Mouse (Mus musculus) bone marrow macrophage, adult 2 months (primary cell): ENCODE measurements around the gene Uckl1. TPM values are rescaled to one million over a fixed set of nuclear protein-coding genes. Genes with fewer than 3 reads are reported as not detected.

ENCODE experiments used
- H3K27ac ChIP-seq: 2 replicates; pipeline ENCODE4 v1.5.1; 2012; ENCODE audit warnings: low read depth, low read length; ENCODE audit not compliant: insufficient read depth
- H3K4me1 ChIP-seq: 2 replicates; pipeline ENCODE4 v1.6.1; 2012; ENCODE audit warnings: low read length; ENCODE audit not compliant: control insufficient read depth, insufficient read depth
- H3K4me3 ChIP-seq: 2 replicates; pipeline ENCODE4 v1.5.1; 2012; ENCODE audit warnings: mild to moderate bottlenecking, low read length, moderate library complexity; ENCODE audit not compliant: insufficient read depth
- CTCF ChIP-seq: IDR thresholded peaks from 2 replicates; pipeline ENCODE4 v1.5.1; 2012; ENCODE audit warnings: low read depth, mild to moderate bottlenecking, low read length, moderate library complexity
- POLR2A ChIP-seq: IDR thresholded peaks from 2 replicates; pipeline ENCODE4 v1.6.1; 2012; ENCODE audit warnings: mild to moderate bottlenecking, low read depth, low read length, borderline replicate concordance
- polyA plus RNA-seq: library from polyadenylated mRNA; stranded (reverse); fragments of >200 nt; gene quantifications from 2 replicates; pipeline ENCODE4 v1.2.4, GENCODE M21; 2012; ENCODE audit not compliant: missing spikeins, insufficient read depth, insufficient read length

Gene Uckl1
- polyA plus RNA-seq, 1 experiment: 113 TPM

DNA sequence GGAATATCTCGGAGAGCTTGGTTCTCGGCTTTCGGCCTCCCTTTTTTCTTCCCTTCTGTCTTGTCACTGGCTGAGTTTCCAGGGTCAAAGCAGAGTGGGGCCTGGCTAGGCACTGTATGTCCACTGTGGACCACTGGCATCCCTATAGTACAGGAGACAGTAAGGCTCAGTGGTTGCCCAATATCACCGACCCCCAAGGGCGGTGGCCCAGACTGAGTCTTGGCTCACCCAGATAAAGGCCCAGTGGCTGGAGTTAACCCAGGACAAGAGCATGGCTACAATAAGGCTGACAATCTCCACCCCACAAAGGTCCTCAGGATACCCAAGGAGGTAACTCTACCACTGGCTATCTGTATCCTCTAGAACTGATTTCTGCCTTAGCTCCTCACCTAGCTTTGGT, 5.8 kb upstream of the Uckl1 start:
- H3K4me1 ChIP-seq: peaks cover 9% of the 10 kb centered on the region
- no peak overlapping the region for H3K4me3 ChIP-seq
- TF ChIP-seq CTCF: no peak
- TF ChIP-seq POLR2A: no peak
- H3K27ac ChIP-seq: no peak overlapping the region

DNA sequence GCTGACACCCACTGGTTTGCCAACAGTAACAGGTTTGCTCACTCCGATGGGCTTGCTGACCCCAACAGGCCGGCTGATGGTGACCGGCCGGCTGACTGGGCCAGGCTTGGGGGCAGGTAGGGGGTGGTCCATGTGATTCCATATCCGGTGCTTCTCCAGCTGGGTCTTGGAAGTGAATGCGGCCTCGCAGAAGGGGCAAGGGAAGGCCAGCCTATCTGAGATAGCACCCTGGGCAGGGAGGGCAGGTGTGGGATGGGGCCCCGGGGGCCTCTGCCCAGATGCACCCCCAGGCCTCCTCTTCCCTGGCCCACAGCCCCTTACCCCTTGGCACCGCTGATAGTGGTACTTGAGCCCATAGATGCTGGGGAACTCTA, 5.0 kb upstream of the Uckl1 start:
- TF ChIP-seq POLR2A (no peak), CTCF (no peak)
- H3K4me1 ChIP-seq: peaks cover 9% of the 10 kb centered on the region
- no peak overlapping the region for H3K4me3 ChIP-seq
- no peak overlapping the region for H3K27ac ChIP-seq

DNA sequence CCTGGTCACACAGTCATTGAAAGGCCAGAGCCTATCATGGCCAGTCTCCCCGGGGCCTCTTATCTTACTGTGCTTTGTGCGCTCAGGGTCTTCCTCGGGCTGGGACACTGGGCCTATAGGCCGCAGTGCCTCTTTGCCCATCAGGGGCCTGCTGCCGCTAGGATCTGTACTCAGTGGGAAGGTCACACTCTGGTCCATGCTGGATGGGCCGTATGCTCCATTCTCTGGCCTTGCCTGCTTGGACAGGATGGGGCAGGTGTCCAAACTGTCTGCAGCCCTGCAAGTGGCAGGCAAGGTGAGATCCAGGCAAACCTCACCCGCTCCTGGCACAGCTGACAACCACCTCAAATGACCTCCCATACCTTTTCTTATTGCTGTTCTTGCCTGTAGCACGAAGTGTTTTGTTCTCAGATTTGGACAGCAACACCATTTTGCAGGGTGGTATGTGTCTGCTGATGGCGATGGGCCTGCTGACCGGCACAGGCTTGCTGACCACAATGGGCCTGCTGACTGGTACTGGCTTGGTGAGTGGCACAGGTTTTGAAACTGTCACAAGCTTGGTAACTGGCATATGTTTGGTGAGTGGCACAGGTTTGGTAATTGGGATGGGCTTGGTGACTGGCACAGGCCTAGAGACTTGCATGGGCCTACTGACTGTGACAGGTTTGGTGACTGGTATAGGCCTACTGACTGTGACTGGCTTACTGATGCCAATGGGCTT, 4.5 kb upstream of the Uckl1 start:
- TF ChIP-seq CTCF (no peak), POLR2A (no peak)
- Histone ChIP-seq H3K4me1 (peaks cover 9% of the 10 kb centered on the region), H3K27ac (no peak overlapping the region), H3K4me3 (no peak overlapping the region)

DNA sequence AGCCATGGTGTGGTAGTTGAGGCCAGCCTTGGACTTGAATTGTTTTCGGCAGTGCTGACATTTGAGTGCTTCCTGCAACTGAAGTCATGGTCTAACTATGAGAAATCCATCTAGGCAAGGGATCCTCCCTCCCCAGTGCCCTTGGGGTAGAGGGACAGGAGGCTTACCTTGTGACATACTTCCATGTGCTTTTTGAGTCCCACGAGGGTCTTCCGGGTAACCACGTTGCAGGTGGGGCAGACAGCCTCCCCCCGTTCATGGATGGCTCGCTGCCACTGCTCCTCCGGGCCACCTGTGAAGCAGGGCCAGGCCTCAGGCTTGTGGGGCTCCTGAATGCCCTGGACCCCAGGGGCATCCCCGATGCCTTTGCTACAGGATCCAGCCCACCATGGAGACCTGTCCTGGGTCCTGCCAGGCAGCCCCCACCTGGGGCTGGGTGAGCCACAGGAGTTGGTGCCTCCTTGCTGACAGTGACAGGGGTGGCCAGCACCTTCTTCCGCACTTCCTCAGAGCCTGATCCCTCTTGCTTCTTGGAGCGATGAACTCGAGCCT, 3.6 kb upstream of the Uckl1 start:
- H3K27ac ChIP-seq: no peak overlapping the region
- TF ChIP-seq CTCF: no peak
- H3K4me3 ChIP-seq: no peak overlapping the region
- peaks cover 5% of the 10 kb centered on the region; the same call in 1 of the 2 replicates for H3K4me1 ChIP-seq

DNA sequence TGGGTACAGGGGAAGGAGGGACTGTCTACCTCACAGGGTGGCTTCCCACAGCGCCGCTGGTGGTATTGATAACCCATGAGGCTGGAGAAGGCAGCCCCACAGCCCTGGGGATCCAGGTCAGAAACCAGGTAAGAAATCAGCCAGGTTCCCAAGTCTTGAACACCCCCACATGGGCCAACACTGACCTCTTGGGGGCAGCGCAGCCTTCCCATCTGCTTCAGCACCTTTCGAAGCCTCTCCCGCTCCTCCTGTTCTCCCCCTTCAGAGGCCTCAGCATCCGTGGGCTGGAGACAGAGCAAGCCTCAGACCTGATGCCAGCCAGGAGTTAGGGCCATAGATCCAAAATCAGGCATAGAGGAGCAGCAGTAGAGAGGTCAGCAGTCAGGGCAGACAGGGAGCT, 3.1 kb upstream of the Uckl1 start:
- H3K4me3 ChIP-seq: no peak overlapping the region
- no peak overlapping the region for H3K27ac ChIP-seq
- no peak for TF ChIP-seq POLR2A
- no peak for TF ChIP-seq CTCF
- H3K4me1 ChIP-seq: peaks cover 4% of the 10 kb centered on the region; the same call in 1 of the 2 replicates

DNA sequence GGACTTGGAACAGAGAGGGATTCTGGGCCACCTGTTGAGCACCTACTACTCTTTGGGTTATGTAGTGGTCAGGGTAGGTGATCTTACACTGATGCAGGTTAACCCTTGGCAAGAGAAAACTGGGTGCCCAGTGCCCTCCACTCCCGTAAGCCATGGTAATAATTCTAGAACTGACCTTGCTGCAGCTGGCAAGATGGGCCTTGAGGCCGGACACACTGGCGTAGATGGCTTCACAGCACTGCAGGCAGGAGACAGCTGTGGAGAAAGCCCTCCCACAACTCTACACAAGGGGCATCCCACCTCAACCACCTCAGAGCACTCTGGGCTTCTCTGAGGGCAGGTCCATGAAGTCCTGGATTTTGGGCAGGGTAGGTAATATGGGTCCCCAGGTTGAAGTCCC, 1.4 kb upstream of the Uckl1 start:
- H3K4me3 ChIP-seq: no peak overlapping the region
- H3K4me1 ChIP-seq: peaks cover 6% of the 10 kb centered on the region
- H3K27ac ChIP-seq: no peak overlapping the region
- TF ChIP-seq POLR2A: no peak
- TF ChIP-seq CTCF: no peak

DNA sequence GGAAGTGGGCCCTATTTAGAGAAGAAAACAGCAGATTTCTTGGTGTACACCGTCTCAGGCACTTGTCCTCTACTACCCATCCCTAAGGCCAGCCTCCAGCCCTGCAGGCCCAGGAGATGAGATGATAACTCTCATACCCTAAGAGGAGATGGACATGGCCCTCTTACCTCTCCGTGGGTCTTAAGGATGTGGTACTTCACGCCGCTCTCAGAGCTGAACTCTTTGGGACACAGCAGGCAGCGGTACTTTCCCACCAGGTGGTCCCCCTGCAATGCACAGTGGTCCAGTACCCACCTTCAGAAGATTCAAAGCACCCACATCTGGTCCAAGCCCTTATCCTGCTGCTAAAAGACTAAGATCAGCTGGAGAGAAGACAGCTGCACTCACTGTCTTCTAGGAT, 814 bp upstream of the Uckl1 start:
- TF ChIP-seq CTCF (no peak), POLR2A (no peak)

DNA sequence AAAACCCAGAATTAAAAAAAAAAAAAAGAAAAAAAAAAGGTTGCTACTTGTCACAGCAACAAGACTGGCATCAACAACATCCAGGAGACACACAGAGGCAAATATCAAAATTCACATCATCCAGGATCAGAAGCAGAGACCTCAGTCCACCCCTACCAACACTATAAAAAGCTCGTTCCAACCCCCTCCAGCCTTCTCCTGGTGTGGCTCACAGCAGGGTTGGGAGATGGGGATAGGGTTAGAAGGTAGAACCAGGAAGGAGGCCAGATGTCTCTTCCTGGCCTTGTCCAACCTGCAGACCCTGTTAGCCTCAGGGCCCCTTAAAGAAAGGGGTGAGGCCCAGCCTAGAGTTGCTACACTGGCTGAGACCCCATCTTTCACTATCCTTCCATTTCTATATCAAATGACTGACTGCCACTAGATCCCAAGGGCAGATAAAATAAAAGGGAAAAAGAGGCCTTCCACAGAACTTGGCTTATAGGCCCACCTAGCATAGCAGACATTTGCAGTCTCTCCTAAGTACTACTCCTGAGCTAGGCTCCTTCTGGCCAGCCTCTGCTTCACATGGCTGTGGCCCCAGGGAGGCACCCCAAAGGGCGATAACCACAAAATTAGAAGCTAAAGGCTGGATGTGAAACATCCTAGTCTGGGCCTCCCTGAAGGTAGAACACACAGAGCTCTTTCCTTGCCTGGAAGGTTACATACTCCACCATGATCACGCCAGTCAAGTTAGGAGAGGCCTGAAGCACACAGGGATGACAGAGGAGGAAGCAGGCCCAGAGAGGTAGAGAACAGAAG, 1.0 kb downstream of the Uckl1 start:
- Histone ChIP-seq H3K27ac (no peak overlapping the region), H3K4me1 (peaks cover 12% of the 10 kb centered on the region), H3K4me3 (no peak overlapping the region)
- TF ChIP-seq POLR2A (no peak), CTCF (no peak)

More for the DNA sequence above, 814 bp upstream of the Uckl1 start:
- H3K27ac ChIP-seq: no peak overlapping the region
- no peak overlapping the region for H3K4me3 ChIP-seq
- H3K4me1 ChIP-seq: peaks cover 6% of the 10 kb centered on the region

DNA sequence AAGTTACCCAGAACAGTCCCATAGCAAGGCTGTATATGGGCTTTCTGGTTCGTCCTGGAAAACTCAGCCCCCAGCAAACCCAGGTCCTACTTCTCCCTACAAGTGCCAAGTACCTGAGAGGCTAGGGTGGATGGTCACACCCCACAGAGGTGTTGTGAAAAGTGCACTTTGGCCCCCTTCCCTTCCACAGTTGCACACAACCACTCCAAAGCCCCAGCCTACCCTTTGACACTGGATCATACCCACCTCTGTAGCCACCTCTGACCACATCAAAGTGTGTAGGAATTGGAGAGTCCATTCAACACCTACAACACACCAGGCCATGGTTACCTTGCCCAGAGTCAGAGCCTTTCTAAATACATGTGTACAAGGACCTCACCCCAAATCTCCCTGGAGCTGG, 1.8 kb downstream of the Uckl1 start:
- no peak overlapping the region for H3K27ac ChIP-seq
- H3K4me1 ChIP-seq: peaks cover 12% of the 10 kb centered on the region
- H3K4me3 ChIP-seq: no peak overlapping the region
- TF ChIP-seq CTCF (no peak), POLR2A (no peak)

DNA sequence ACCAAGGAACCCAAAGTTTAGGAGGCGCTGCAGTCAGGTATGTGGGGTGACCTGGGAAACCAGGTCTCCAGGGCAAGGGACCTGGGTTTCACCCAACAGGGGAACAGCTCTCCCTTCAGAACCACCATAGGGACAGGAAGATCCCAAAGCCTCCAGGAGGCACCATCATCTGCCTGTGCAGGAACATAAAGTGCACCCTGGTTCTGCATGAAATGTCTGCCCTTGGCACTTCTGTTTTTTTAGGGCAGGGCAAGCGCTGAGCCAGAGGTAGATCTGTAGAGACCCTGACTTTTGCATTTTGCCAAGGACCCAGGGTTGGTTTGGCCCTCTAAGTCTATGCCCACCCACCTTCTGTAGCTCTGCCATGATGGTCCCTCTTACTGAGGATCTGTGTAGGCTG, 2.3 kb downstream of the Uckl1 start:
- Histone ChIP-seq H3K4me3 (no peak overlapping the region), H3K4me1 (peaks cover 12% of the 10 kb centered on the region), H3K27ac (no peak overlapping the region)
- TF ChIP-seq CTCF (no peak), POLR2A (no peak)
